Mouse (Mus musculus) liver, adult (tissue): ENCODE measurements at regions not wholly inside any gene's neighbourhood (a gene's known extent, or its start where the extent isn't known, plus 50 kb on each side); places are given as distances from the start of the nearest gene placed in this dataset.

Source experiments
- GATA4 ChIP-seq: IDR thresholded peaks from 2 replicates; pipeline ENCODE4 v1.6.1; 2014; ENCODE audit warnings: mild to moderate bottlenecking, low read length; ENCODE audit not compliant: insufficient replicate concordance

GRCm38 (mm10) chr16:55168433-55168832 lies 129.4 kb downstream of the Zpld1 start:
- no peak for TF ChIP-seq GATA4

DNA sequence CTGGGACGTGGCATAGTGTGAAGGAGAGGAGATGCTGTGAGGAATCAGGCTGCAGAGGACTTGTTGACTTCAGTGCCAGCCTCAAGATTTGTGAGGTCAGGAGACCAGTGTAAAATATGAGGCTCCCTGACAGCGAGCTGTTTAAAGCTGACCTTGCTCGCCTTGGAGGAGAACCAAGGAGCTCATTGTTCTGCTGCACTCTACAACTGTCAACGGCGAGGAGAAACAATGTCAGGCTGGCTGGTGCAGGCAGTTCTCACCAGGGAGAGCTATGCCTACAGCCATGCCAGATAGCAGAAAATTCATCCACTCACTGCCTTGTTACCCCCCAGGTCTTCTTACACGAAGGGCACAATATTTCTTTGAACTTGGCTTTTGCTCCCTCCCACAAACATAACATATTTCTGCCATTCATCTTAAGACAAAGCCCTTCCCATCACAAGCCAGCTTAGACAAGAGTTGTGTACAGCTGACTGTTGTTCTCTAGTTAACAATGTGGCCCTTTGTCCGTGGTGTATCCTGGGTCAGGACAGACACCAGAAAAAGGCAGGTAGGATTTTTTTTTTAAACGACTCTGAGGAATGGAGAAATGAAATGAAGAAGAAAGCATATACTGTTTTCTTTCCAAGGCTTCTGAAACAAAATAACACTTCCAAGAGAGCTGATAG lies 131.5 kb downstream of the Zpld1 start:
- TF ChIP-seq GATA4 = no peak

- TF ChIP-seq GATA4 = no peak
These were observed 134.9 kb downstream of the Zpld1 start for GRCm38 (mm10) chr16:55162926-55163325.

- no peak for TF ChIP-seq GATA4
These were observed 146.1 kb downstream of the Zpld1 start for GRCm38 (mm10) chr16:55151726-55152125.

DNA sequence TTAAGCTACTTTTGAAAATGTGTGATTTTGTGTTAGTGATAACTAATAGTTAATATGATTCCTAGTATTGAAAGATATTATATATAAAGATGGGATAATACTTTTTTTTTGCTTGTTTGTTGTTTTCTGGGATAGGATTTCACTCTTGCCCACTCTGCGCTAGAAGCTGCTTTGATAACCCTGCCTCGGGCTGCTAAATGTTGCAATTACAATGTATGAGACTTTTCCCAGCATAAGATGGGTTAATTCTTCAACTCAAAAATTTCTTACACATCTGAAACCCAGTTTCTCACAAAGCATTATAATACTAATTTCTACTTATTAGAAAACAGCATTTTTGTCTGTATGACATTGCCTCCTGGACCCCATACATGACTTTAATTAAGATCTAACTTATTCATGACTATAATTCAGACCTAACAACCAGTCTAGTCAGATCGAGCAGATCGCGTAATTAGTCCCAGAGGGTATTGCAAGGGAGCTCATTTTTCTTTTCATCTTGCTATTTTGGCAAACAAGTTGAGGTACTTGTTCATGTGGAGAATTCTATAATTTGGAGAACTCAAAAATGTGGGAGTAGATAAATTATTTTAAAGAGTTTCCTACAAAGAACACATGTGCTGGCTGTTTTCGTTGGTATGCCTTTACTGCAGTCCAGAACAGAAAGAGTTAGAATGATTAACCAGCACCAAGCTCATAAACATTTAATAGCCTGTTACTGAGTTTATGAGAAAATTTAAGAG lies 155.2 kb downstream of the Zpld1 start:
- TF ChIP-seq GATA4 = no peak

GRCm38 (mm10) chr16:55134961-55135360 lies 162.8 kb downstream of the Zpld1 start:
- TF ChIP-seq GATA4 = no peak

DNA sequence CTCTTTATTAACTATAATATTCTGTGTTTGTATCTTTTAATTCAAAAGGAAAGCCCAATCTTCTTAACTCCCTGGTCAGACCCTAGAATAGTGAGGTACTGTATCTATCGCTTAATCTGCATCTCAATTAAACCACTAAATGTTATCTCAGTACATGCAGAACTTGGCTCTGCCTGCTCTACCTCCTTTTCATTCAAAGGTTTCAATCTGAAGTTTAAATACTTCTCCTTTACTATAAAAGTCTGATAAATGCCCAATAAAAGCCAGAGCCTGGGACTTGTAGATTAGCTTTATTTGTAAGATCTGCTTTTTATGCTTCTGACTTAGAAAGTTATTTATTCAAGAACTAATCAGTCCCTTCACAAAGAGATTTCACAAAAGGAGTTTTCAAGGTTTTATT lies 200.1 kb downstream of the Zpld1 start:
- no peak for TF ChIP-seq GATA4

- TF ChIP-seq GATA4 = no peak
These were observed 210.3 kb downstream of the Zpld1 start for GRCm38 (mm10) chr16:55087461-55087860.

- no peak for TF ChIP-seq GATA4
These were observed 221.6 kb downstream of the Zpld1 start for GRCm38 (mm10) chr16:55076172-55076571.

DNA sequence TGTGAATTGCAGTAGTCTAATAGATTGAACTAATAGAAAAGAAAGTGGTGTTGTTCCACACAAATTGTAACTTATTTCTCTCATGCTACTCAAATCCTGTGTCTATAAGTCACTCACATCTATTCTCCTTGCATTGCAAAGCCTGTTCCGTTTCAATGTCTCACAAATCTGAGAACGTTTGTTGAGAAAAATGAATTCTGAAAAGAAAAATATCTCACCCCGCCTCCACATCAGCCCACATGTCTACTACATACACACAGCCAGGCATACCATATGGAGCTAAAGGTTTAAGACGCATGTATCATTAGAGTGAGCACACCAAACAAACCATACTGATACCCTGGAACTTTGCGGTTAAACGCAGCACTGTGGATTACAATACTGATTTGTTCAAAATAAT lies 258.0 kb downstream of the Zpld1 start:
- no peak for TF ChIP-seq GATA4

- TF ChIP-seq GATA4 = no peak
These were observed 296.0 kb downstream of the Zpld1 start for GRCm38 (mm10) chr16:55001661-55002289.

GRCm38 (mm10) chr16:54991595-54992240 lies 306.1 kb downstream of the Zpld1 start:
- TF ChIP-seq GATA4 = no peak

DNA sequence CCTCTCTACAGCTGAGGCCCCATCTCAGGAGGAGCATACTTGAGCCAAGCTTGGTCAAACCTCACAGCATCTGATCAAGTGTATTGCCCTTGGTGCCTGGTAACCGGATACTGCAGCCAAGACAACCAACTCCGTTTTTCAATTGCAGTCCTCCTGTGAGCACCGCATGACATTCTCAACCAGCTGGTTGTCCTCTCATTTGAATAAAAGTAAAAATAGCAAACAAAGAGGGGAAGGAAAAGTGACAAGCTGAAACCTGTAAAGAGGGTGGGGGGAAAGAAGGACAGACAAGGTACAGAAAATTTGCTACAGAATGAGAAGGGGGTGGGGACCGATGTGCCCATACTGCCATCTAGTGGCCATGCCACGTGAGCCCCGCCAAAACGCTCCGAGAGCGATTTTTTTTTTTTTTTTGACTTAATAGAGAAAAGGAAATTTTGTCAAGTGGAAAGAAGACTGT lies 314.0 kb downstream of the Zpld1 start:
- TF ChIP-seq GATA4 = no peak

- TF ChIP-seq GATA4 = no peak
These were observed 327.4 kb downstream of the Zpld1 start for GRCm38 (mm10) chr16:54970356-54970755.

DNA sequence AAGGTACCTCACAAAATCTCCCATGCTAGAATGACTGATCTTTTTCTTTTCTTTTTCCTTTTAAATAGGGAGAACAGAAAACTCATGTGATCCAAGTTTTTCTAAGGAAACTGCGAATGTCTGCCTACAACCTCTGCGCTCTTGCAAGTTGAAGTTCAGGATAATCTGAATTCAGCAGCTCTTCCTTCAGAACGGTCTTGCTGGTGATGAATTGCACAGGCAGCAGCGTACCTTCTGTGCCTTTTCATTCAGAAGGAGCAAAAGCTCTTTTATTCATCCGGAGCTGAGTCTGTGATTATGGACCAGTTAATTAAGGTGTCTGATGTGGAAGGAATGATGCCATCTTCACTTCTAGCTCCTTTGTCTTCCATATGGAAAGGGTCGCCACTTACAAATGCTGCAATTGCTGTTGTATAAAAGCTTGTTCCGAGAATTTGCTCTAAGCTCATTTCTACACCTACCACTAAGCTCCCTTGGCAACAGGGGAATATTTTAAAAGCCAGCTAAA lies 353.9 kb downstream of the Zpld1 start:
- no peak for TF ChIP-seq GATA4

- TF ChIP-seq GATA4 = no peak
These were observed 369.5 kb downstream of the Zpld1 start for GRCm38 (mm10) chr16:54928259-54928658.

- peak; percentile 24; the same call in 1 of the 2 replicates for TF ChIP-seq GATA4
These were observed 394.9 kb downstream of the Zpld1 start for GRCm38 (mm10) chr16:54902911-54903310.
